Comparison of ENCODE assay signal across 9 mouse cellular contexts in genomic region chr6:149126675-149127074, GRCm38 (mm10). TPM values are rescaled to one million over a fixed set of nuclear protein-coding genes. Genes with fewer than 3 reads are reported as not detected.
DNase-seq lines count a peak whose midpoint lies in the region.
"Had no signal": no experiment of that assay in that cellular context is flagged by ENCODE, and none has a peak within 500 bp of the region (broad histone marks: within the 10 kb centered on the region; RNA-seq: fewer than 3 reads in every experiment).

No protein-coding gene starts in this region.

- no peaks in the 10 kb centered on the region for H3K9me3 ChIP-seq in embryonic facial prominence, embryonic 10.5 days
- H3K9me3 ChIP-seq: heart, embryonic 13.5 days had no signal

- H3K36me3 ChIP-seq in embryonic facial prominence, embryonic 10.5 days (replicated peaks), result no peaks in the 10 kb centered on the region
- H3K36me3 ChIP-seq: heart, embryonic 13.5 days had no signal

- H3K4me1 ChIP-seq in embryonic facial prominence, embryonic 10.5 days, result peaks cover 6% of the 10 kb centered on the region; the same call in 1 of the 2 replicates
- H3K4me1 ChIP-seq: heart, embryonic 13.5 days had no signal

- no peak overlapping the region for H3K27ac ChIP-seq in embryonic facial prominence, embryonic 10.5 days (replicated peaks)
- H3K27ac ChIP-seq: heart, embryonic 13.5 days had no signal

- no peaks in the 10 kb centered on the region for H3K27me3 ChIP-seq in embryonic facial prominence, embryonic 10.5 days (replicated peaks; ENCODE audit: low read depth, poor library complexity, severe bottlenecking)
- H3K27me3 ChIP-seq: heart, embryonic 13.5 days had no signal

- WGBS in embryonic facial prominence, embryonic 10.5 days, result 73% methylated on average over 4 of the region's 4 CpGs

- no peak overlapping the region for H3K4me3 ChIP-seq in embryonic facial prominence, embryonic 10.5 days
- H3K4me3 ChIP-seq: heart, embryonic 13.5 days had no signal

- peak; percentile 67 for DNase-seq in embryo, embryonic 10 days (ENCODE audit: low spot score)
- no peak for DNase-seq in embryo, embryonic 9.5 days (ENCODE audit: extremely low spot score)
- DNase-seq in urinary bladder, postnatal 14 days (ENCODE audit: low spot score), result peak; percentile 37
- no peak for DNase-seq in urinary bladder, adult 2 months (ENCODE audit: low spot score)
- peak; percentile 34 for DNase-seq in embryonic facial prominence, embryonic 10.5 days (ENCODE audit: low spot score)
- peak; percentile 62 to 74 for DNase-seq in kidney, postnatal 25 days
- peak; percentile 80 for DNase-seq in lung, postnatal 36 days
- DNase-seq in thymus, postnatal 14 days, result peak; percentile 68

RNA-seq across cellular contexts. Expression of gene Gm10203, which starts 3.3 kb away (rescaled TPM):
- not detected in 2 replicates for polyA plus RNA-seq in urinary bladder, adult 2 months (2012; rRNA removed)
- not detected in 2 replicates for polyA plus RNA-seq in embryonic facial prominence, embryonic 10.5 days (2016; fragmentation: Nextera tagmentation; extraction: Ambion mirVana)
- polyA plus RNA-seq: heart, embryonic 13.5 days had no signal

RNA-seq across cellular contexts. Expression of gene Etfbkmt, which starts 13.0 kb away (rescaled TPM):
- 54.1 and 67.1 TPM in 2 replicates for polyA plus RNA-seq in urinary bladder, adult 2 months (2012; rRNA removed)
- 13.9 and 16.1 TPM in 2 replicates for polyA plus RNA-seq in embryonic facial prominence, embryonic 10.5 days (2016; fragmentation: Nextera tagmentation; extraction: Ambion mirVana)

RNA-seq across cellular contexts. Expression of gene Dennd5b, which starts 25.2 kb away (rescaled TPM):
- 5.1 and 6.7 TPM in 2 replicates for polyA plus RNA-seq in urinary bladder, adult 2 months (2012; rRNA removed)
- polyA plus RNA-seq in embryonic facial prominence, embryonic 10.5 days (2016; fragmentation: Nextera tagmentation; extraction: Ambion mirVana), result 10.8 and 11.0 TPM in 2 replicates

Comparison
In these comparisons a context has a peak if more than half of its experiments do, and no peak if none do; other contexts are left out.
1. DNase-seq: peak in embryo, embryonic 10 days (single experiment), urinary bladder, postnatal 14 days (single experiment), embryonic facial prominence, embryonic 10.5 days (single experiment), kidney, postnatal 25 days (2 of 2), lung, postnatal 36 days (single experiment) and thymus, postnatal 14 days (single experiment); none in embryo, embryonic 9.5 days (single experiment) and urinary bladder, adult 2 months (single experiment).